Mouse (Mus musculus) forebrain, embryonic 12.5 days (tissue): Measurements from ENCODE around the gene Nudc. TPM values are rescaled to one million over a fixed set of nuclear protein-coding genes. Genes with fewer than 3 reads are reported as not detected.
A peak's percentile ranks its signal among the peaks of the same experiment; 100 is the strongest.
"Not testable (repeated sequence)": the region's sequence is repeated elsewhere in the genome, so short reads cannot be mapped to it uniquely, and the experiment has no call there.

Experiments used
- ATAC-seq: fragments of 200-750 bp; cut with Nextera tagmentation; 2 replicates; pipeline ENCODE4 v1.8.0; 2017; ENCODE audit warnings: moderate TSS enrichment; ENCODE audit not compliant: low FRiP score
- H3K27ac ChIP-seq: fragments of 300-500 bp; sonication (generic); 2 replicates; pipeline ENCODE4 v1.5.1; 2016; ENCODE audit warnings: mild to moderate bottlenecking
- H3K27me3 ChIP-seq: fragments of 300-500 bp; sonication (generic); 2 replicates; pipeline ENCODE4 v1.6.1; 2016; ENCODE audit warnings: mild to moderate bottlenecking
- H3K36me3 ChIP-seq: fragments of 300-500 bp; sonication (generic); replicated peaks from 2 replicates; pipeline ENCODE4 v1.6.1; 2016; ENCODE audit warnings: mild to moderate bottlenecking
- H3K4me1 ChIP-seq: fragments of 300-500 bp; sonication (generic); 2 replicates; pipeline ENCODE4 v1.6.1; 2016
- H3K4me2 ChIP-seq: fragments of 300-500 bp; sonication (generic); 2 replicates; pipeline ENCODE4 v1.6.1; 2016; ENCODE audit warnings: mild to moderate bottlenecking, moderate library complexity
- H3K4me3 ChIP-seq: fragments of 300-500 bp; sonication (generic); replicated peaks from 2 replicates; pipeline ENCODE4 v1.5.1; 2016; ENCODE audit warnings: mild to moderate bottlenecking
- H3K9ac ChIP-seq: fragments of 300-500 bp; sonication (generic); 2 replicates; pipeline ENCODE4 v1.6.1; 2016; ENCODE audit warnings: mild to moderate bottlenecking
- H3K9me3 ChIP-seq: fragments of 300-500 bp; sonication (generic); 2 replicates; pipeline ENCODE4 v1.6.1; 2016
- WGBS: fragments of 180-500 bp; shearing (Covaris S2); methylation state at CpG from one replicate; pipeline ENCODE4 v1.1.7; 2016; 5-methylcytosine and 5-hydroxymethylcytosine counted together
- polyA plus RNA-seq: library from polyadenylated mRNA; unstranded; fragments of >200 nt; fragmentation: Nextera tagmentation; extraction: Ambion mirVana; gene quantifications from 2 replicates; pipeline ENCODE4 v1.2.1, GENCODE M21; 2016

Gene Nudc
- polyA plus RNA-seq, 1 experiment from 2014 or later, result 406 TPM

- WGBS, result 6% methylated on average over 25 of the region's 25 CpGs
These were observed 26.5 kb downstream of the Nudc start for GRCm38 (mm10) chr4:133519369-133519665.

GRCm38 (mm10) chr4:133518601-133519368, 27.0 kb downstream of the Nudc start, which contains the start of gene Kdf1:
Gene Kdf1, plus strand, starts transcription at chr4:133518963.
- Histone ChIP-seq H3K36me3 (no peaks in the 10 kb centered on the region), H3K27ac (no peak within 1 kb of the TSS), H3K27me3 (peaks cover 66% of the 10 kb centered on the region), H3K9ac (no peak within 1 kb of the TSS), H3K9me3 (no peaks in the 10 kb centered on the region), H3K4me3 (peak within 1 kb of the TSS; percentile 36), H3K4me2 (peak within 1 kb of the TSS; percentile 44), H3K4me1 (peaks cover 9% of the 10 kb centered on the region)
- ATAC-seq, result no peak
- 4% methylated on average over 68 of the region's 69 CpGs for WGBS

More at GRCm38 (mm10) chr4:133519369-133519665, 26.5 kb downstream of the Nudc start:
- ATAC-seq, result no peak
- H3K27me3 ChIP-seq, result peaks cover 66% of the 10 kb centered on the region
- H3K4me2 ChIP-seq, result peak overlapping the region; percentile 44
- peak overlapping the region; percentile 36 for H3K4me3 ChIP-seq
- no peak overlapping the region for H3K27ac ChIP-seq
- peaks cover 9% of the 10 kb centered on the region for H3K4me1 ChIP-seq
- H3K9me3 ChIP-seq, result no peaks in the 10 kb centered on the region
- H3K36me3 ChIP-seq, result no peaks in the 10 kb centered on the region
- H3K9ac ChIP-seq, result no peak overlapping the region

- ATAC-seq, result peak; percentile 49; the same call in 1 of the 2 replicates
- WGBS, result 12% methylated on average over 8 of the region's 8 CpGs
These were observed 32.8 kb downstream of the Nudc start for GRCm38 (mm10) chr4:133512972-133513371.

GRCm38 (mm10) chr4:133512511-133512910, 33.3 kb downstream of the Nudc start:
- not testable (repeated sequence) for H3K4me2 ChIP-seq, H3K9ac ChIP-seq, H3K4me1 ChIP-seq, H3K9me3 ChIP-seq, H3K4me3 ChIP-seq, H3K27ac ChIP-seq, ATAC-seq, H3K36me3 ChIP-seq
- H3K27me3 ChIP-seq, result peaks cover 30% of the 10 kb centered on the region
- 60% methylated on average over 5 of the region's 5 CpGs for WGBS

More at GRCm38 (mm10) chr4:133512972-133513371, 32.8 kb downstream of the Nudc start:
- H3K27ac ChIP-seq, result no peak overlapping the region
- H3K4me2 ChIP-seq, result no peak overlapping the region
- no peaks in the 10 kb centered on the region for H3K36me3 ChIP-seq
- H3K9ac ChIP-seq, result no peak overlapping the region
- peaks cover 30% of the 10 kb centered on the region for H3K27me3 ChIP-seq
- H3K9me3 ChIP-seq, result no peaks in the 10 kb centered on the region
- H3K4me1 ChIP-seq, result no peaks in the 10 kb centered on the region
- H3K4me3 ChIP-seq, result no peak overlapping the region

GRCm38 (mm10) chr4:133511050-133511449, 34.7 kb downstream of the Nudc start:
- Histone ChIP-seq H3K9me3 (no peaks in the 10 kb centered on the region), H3K9ac (no peak overlapping the region), H3K27me3 (peaks cover 29% of the 10 kb centered on the region), H3K4me3 (no peak overlapping the region), H3K36me3 (no peaks in the 10 kb centered on the region), H3K4me1 (no peaks in the 10 kb centered on the region), H3K27ac (no peak overlapping the region), H3K4me2 (no peak overlapping the region)
- 88% methylated on average over 5 of the region's 5 CpGs for WGBS
- ATAC-seq, result no peak

- Histone ChIP-seq H3K27me3 (peaks cover 35% of the 10 kb centered on the region), H3K9me3 (no peaks in the 10 kb centered on the region), H3K4me2 (no peak overlapping the region), H3K36me3 (no peaks in the 10 kb centered on the region), H3K4me1 (no peaks in the 10 kb centered on the region), H3K27ac (no peak overlapping the region), H3K9ac (no peak overlapping the region), H3K4me3 (no peak overlapping the region)
- 85% methylated on average over 7 of the region's 7 CpGs for WGBS
- no peak for ATAC-seq
These were observed 36.8 kb downstream of the Nudc start for GRCm38 (mm10) chr4:133508990-133509389.

DNA sequence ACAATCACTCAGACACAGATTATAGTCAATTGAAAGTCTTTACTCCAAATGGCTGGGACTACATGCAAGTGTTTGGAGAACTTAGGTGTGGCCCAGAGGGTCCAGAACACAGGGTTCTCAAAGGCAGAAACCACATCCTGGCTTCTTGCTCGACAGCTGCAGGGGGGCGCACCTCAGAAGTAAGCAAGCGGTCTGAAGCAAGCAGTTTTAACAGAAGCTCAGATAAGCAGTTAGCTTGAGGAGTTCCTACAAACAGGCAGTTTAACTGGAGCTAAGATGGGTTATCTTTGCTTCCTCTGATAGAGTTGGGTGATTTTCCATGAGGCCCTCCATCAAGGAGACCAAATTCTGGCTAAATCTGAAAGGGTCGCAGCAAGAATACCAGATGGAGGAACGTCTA, 39.2 kb downstream of the Nudc start:
- 74% methylated on average over 5 of the region's 5 CpGs for WGBS
- H3K9me3 ChIP-seq, result no peaks in the 10 kb centered on the region
- no peak overlapping the region for H3K9ac ChIP-seq
- H3K4me3 ChIP-seq, result no peak overlapping the region
- ATAC-seq, result no peak
- no peak overlapping the region for H3K27ac ChIP-seq
- H3K4me1 ChIP-seq, result no peaks in the 10 kb centered on the region
- H3K36me3 ChIP-seq, result no peaks in the 10 kb centered on the region
- H3K27me3 ChIP-seq, result peaks cover 54% of the 10 kb centered on the region
- H3K4me2 ChIP-seq, result no peak overlapping the region

GRCm38 (mm10) chr4:133504755-133505485, 40.9 kb downstream of the Nudc start:
- peaks cover 70% of the 10 kb centered on the region for H3K27me3 ChIP-seq
- H3K27ac ChIP-seq, result no peak overlapping the region
- no peak overlapping the region for H3K4me3 ChIP-seq
- no peaks in the 10 kb centered on the region for H3K36me3 ChIP-seq
- H3K4me1 ChIP-seq, result no peaks in the 10 kb centered on the region
- no peak for ATAC-seq
- 70% methylated on average over 9 of the region's 9 CpGs for WGBS
- no peaks in the 10 kb centered on the region for H3K9me3 ChIP-seq
- H3K4me2 ChIP-seq, result no peak overlapping the region
- no peak overlapping the region for H3K9ac ChIP-seq

GRCm38 (mm10) chr4:133504300-133504699, 41.5 kb downstream of the Nudc start:
- H3K9ac ChIP-seq, result no peak overlapping the region
- no peaks in the 10 kb centered on the region for H3K36me3 ChIP-seq
- no peak overlapping the region for H3K4me2 ChIP-seq
- no peak overlapping the region for H3K27ac ChIP-seq
- ATAC-seq, result no peak
- H3K27me3 ChIP-seq, result peaks cover 76% of the 10 kb centered on the region
- H3K4me1 ChIP-seq, result no peaks in the 10 kb centered on the region
- no peaks in the 10 kb centered on the region for H3K9me3 ChIP-seq
- no peak overlapping the region for H3K4me3 ChIP-seq
- WGBS, result 68% methylated on average over 5 of the region's 5 CpGs

- no peak for ATAC-seq
- H3K4me1 ChIP-seq, result peaks cover 19% of the 10 kb centered on the region
- H3K9me3 ChIP-seq, result no peaks in the 10 kb centered on the region
- WGBS, result 70% methylated on average over 7 of the region's 7 CpGs
- H3K4me2 ChIP-seq, result no peak overlapping the region
- H3K4me3 ChIP-seq, result no peak overlapping the region
- no peak overlapping the region for H3K9ac ChIP-seq
- no peak overlapping the region for H3K27ac ChIP-seq
- H3K27me3 ChIP-seq, result peaks cover 86% of the 10 kb centered on the region
- H3K36me3 ChIP-seq, result no peaks in the 10 kb centered on the region
These were observed 44.3 kb downstream of the Nudc start for GRCm38 (mm10) chr4:133501514-133501913.

- peak; percentile 85 for ATAC-seq
- H3K36me3 ChIP-seq, result no peaks in the 10 kb centered on the region
- peak within 1 kb of the TSS; percentile 65 for H3K9ac ChIP-seq
- no peaks in the 10 kb centered on the region for H3K9me3 ChIP-seq
- H3K27ac ChIP-seq, result no peak within 1 kb of the TSS
- peaks cover 94% of the 10 kb centered on the region for H3K27me3 ChIP-seq
- under 1% methylated on average over 44 of the region's 53 CpGs for WGBS
- peaks cover 25% of the 10 kb centered on the region for H3K4me1 ChIP-seq
- H3K4me3 ChIP-seq, result peak within 1 kb of the TSS; percentile 62
- H3K4me2 ChIP-seq, result peak within 1 kb of the TSS; percentile 100
These were observed 47.6 kb downstream of the Nudc start, which contains the start of gene Trnp1 for GRCm38 (mm10) chr4:133498160-133498724. Gene Trnp1, minus strand, starts transcription at chr4:133498550.

DNA sequence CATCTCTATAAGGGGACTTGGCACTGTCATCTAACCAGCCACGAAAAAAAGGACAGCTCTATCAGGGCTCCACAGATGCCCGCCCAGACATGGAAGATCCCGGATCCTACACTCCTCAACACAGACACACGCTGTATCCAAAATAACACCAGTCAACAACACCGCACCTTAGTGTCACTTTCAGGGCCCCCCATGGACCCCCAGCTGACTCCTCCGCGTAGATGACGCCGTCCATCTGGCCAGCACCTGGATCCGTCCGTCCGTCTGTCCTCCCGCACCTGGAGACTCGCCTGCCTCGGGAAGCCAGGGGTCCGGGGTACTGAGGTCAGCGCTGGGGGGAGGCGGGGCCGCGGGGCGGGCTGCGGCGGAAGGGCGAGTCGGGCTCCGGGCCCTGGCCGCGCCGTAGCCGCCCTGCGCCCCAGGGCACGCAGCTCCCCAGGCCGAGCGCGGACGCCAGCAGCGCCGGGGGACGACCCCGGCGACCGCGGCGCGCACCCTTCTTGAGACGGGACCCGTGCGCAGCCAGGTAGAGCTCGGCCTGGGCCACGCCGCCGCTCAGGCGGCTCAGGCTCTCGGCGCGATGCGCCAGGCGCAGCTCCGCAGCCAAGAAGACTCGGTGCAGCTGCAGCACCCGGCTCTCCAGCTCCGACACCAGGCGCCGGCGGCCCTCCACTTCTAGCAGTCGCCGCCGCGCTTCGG, 48.2 kb downstream of the Nudc start:
- Histone ChIP-seq H3K27me3 (peaks cover 94% of the 10 kb centered on the region), H3K27ac (no peak overlapping the region), H3K4me2 (peak overlapping the region; percentile 100), H3K4me1 (peaks cover 25% of the 10 kb centered on the region), H3K4me3 (peak overlapping the region; percentile 62), H3K9ac (peak overlapping the region; percentile 65), H3K36me3 (no peaks in the 10 kb centered on the region), H3K9me3 (no peaks in the 10 kb centered on the region)
- WGBS, result under 1% methylated on average over 70 of the region's 70 CpGs
- ATAC-seq, result peak; percentile 49
